Mouse (Mus musculus): Measurements from ENCODE around the gene Celf5. TPM values are rescaled to one million over a fixed set of nuclear protein-coding genes. Genes with fewer than 3 reads are reported as not detected.

Celf5 gene
- polyA plus RNA-seq (2012; rRNA removed): 0.27 and 0.67 TPM in 2 replicates

DNA sequence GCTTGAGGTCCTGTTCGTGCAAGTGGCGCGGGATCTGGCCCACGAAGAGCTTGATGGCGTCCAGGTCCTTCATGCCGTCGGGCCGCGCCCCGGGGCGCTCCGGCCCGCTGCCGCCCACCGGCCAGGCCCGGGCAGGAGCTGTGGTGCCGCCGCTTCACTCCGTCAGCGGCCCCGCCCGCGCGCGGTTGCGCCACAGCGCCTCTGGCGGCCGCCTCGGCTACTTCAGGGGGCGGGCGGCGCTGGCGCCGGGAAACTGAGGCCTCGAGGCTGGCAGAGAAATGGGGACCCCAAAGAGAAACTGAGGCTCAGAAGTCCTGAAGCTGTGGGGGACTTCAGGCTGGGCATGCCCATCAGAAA is at the start of gene Celf5:
Celf5 (minus strand) TSS at position 177 of the 357 bp plus-strand sequence.
- no peak for DNase-seq (ENCODE audit: low read depth)

- DNase-seq (ENCODE audit: low read depth): no peak
These were observed 44.3 kb upstream of the Celf5 start for GRCm38 (mm10) chr10:81526779-81527178.

- no peak for DNase-seq (ENCODE audit: low read depth)
These were observed 42.6 kb upstream of the Celf5 start for GRCm38 (mm10) chr10:81525017-81525694.

- no peak for DNase-seq (ENCODE audit: low read depth)
These were observed 41.6 kb upstream of the Celf5 start, which contains the start of gene Gna15 for GRCm38 (mm10) chr10:81524051-81524605. Gna15 (minus strand) TSS chr10:81524225.

DNA sequence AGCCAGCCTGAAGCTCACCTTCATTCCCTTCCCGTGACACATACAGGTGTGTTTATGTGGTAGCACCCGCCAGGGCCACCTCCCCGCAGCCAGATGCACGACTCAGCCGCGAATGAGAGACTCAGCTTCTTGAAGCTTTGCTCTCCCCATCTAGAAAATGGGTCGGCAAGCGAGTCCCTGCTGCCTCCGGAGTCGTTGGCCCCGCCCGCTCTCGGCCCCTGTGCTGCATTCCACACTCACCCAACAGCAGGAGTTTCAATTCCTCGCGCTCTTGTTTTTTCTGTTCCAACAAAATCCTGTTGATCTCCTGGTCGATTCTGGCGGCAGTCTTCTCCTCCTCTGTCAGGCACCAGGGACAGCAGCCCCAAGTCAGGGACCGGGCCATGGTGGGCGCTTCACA is 41.1 kb upstream of the Celf5 start:
- no peak for DNase-seq (ENCODE audit: low read depth)

GRCm38 (mm10) chr10:81523142-81523541 is 40.6 kb upstream of the Celf5 start:
- no peak for DNase-seq (ENCODE audit: low read depth)

DNA sequence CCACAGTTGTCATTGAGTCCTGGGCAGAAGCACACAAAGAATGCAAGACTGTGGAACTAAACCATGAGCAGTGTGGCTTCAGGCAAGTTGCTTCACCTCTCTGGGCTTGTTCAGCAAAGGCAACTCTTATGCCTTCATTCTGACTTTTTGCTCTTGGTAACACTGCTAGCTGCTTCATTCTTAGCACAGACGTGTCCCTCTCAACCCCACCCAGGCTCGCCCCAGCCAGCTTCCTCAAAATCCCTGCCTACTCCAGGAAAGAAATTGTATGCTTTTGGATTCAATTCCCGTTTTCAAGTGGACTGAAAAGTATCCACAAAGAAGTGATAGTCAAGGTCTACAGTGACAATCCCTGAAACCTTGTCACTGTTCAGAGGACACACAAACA is 37.5 kb upstream of the Celf5 start:
- DNase-seq (ENCODE audit: low read depth): no peak

GRCm38 (mm10) chr10:81519227-81519977 is 36.9 kb upstream of the Celf5 start:
- no peak for DNase-seq (ENCODE audit: low read depth)

- DNase-seq (ENCODE audit: low read depth): no peak
These were observed 36.0 kb upstream of the Celf5 start for GRCm38 (mm10) chr10:81518546-81518945.

DNA sequence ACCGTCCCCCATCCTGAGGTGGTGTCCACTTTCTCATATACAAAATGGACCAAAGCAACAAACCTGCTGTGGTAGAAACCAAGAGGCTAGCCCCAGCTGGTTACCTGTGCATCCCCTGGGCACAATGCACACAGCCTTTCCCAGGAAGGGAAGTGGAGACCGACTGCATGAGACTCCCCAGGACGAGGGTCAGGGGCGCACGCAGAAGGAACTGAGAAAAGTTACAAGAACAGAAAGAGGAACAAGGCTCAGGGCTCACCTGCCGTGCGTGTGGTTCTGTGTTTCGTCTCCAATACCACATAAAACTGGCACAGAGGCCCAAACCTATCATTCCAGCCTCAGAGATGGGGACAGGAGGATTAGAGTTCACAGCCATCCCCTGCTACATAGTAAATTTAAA is 34.7 kb upstream of the Celf5 start:
- DNase-seq (ENCODE audit: low read depth): no peak

DNA sequence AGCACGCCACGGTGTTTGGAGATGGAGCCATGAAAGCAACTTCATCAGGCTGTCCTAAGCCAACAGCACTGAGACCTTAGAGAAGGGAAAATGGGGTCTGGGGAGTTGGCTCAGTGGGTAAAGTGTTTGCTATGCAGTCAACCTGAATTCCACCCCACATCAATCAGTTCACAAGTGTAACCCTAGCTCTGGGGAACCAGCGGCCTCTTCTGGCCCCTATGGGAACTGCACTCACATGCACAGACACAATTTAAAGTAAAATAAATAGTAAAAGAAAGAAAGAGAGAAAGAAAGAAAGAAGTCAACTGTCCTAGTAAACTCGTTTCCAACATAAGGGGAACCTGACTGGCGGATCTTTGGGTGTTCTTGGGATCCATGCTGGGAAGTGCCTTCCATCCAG is 31.3 kb upstream of the Celf5 start:
- no peak for DNase-seq (ENCODE audit: low read depth)

GRCm38 (mm10) chr10:81510246-81510810 is 27.8 kb upstream of the Celf5 start:
- no peak for DNase-seq (ENCODE audit: low read depth)

DNA sequence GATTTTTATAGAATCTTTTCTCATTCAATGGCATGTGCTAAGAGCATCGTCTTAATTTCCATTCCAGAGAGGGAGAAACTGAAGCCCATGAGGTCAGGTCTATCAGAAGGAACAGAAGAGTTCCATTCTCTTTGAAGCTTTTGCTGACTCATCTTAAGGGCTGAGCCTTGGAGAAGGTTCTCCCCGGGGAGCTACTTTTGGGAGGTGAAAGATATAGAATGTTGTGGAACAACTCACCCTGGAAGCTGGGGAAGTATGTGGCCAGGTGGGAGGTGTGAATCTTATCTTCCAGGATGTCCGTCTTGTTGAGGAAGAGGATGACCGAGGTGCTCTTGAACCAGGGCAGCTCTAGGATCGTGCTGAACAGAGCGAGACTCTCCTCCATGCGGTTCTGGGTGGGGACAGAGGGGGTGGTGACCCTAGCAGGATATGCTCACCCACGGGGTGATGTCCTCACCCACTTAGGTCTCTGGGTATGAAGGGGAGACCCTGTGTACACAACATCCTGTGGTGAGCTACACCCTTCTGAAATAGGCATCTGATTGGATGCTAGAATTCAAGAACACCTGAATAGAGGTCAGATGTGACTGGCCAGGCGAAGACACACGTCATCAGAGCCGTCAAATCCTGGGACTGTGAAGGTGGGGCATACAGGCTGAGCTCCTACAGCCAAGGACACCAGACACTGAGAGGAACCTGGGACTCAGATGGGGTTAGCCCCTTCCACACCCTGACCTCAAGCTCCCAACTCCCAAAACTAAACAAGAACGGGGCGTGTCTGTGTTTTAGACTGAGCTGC is 25.4 kb upstream of the Celf5 start:
- DNase-seq (ENCODE audit: low read depth): no peak

DNA sequence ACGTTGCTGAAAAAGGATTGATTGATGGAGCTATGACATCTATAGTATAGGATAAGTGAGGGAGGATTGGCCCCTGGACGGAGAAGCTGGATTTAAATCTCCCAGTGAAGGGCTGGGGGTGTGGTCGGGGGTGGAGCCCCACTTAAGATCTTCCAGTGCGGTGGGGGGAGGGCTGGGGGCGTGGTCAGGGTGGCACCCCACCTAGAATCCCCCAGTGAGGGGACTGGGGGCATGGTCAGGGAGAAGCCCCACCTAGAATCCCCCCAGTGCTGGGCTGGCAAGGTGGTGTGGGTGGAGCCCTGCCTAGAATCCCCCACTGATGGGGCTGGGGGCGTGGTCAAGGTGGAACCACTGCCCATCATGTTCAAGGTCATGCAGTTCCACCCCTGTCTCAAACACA is 24.6 kb upstream of the Celf5 start:
- no peak for DNase-seq (ENCODE audit: low read depth)

DNA sequence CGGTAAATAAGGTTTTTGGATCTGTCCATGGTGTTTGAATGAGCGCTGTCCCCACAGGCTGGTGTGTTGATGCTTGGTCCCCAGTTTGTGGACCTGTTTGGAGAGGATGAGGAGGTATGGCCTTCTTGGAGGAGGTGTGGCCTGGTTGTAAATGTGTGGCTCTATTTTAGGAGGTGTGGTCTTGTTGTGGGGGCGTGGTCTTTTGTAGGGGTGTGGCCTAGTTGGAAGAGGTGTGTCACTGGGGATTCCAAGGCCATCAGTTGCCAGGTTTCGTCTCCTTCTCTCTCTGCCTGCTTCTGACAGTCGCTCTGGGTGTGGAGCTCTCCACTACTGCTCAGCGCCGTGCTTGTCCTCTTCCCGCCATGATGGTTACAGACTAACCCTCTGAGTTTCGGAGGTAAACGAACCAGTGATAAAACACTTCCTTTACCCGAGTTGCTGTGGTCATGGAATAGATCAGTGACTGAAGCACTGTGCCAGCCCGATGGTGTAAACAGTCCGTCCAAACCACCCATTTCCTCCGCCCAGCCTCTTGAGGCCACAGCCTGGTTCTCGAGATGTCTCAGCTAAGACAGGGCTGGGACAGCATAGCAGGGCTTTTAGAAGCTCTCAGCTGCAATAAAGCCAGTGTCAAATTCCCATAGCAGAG is 22.6 kb upstream of the Celf5 start:
- no peak for DNase-seq (ENCODE audit: low read depth)

DNA sequence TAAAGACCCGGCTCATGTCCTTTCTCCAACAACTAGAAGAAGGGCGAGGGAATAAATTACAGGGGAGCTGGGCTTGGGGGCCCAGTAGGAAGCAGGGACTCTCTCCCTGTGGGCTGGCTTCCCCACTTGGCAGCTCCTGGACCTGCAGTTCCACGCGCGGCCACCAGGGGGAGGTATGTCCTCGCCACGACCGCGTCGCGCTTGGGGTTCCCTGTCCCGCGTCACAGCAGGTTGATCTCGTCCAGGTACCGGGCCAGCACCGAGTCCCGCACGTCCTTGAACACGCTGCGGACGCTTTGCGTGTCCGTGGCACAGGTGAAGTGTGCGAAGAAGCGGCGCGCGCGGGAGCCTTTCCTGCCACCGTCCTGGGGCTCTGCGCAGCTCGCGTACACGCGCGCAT is 20.1 kb upstream of the Celf5 start:
- no peak for DNase-seq (ENCODE audit: low read depth)

GRCm38 (mm10) chr10:81501863-81502262 is 19.4 kb upstream of the Celf5 start:
- DNase-seq (ENCODE audit: low read depth): no peak

- no peak for DNase-seq (ENCODE audit: low read depth)
These were observed 17.5 kb upstream of the Celf5 start, which contains the start of gene S1pr4 for GRCm38 (mm10) chr10:81500032-81500431. S1pr4 (minus strand) TSS chr10:81500132.

GRCm38 (mm10) chr10:81499250-81499901 is 16.9 kb upstream of the Celf5 start:
- DNase-seq (ENCODE audit: low read depth): no peak

GRCm38 (mm10) chr10:81498316-81499249 is 16.1 kb upstream of the Celf5 start:
- DNase-seq (ENCODE audit: low read depth): no peak

All from gonadal fat pad, adult 2 months (tissue).